Mouse (Mus musculus): Measurements from ENCODE around the gene Zcchc3.

DNA sequence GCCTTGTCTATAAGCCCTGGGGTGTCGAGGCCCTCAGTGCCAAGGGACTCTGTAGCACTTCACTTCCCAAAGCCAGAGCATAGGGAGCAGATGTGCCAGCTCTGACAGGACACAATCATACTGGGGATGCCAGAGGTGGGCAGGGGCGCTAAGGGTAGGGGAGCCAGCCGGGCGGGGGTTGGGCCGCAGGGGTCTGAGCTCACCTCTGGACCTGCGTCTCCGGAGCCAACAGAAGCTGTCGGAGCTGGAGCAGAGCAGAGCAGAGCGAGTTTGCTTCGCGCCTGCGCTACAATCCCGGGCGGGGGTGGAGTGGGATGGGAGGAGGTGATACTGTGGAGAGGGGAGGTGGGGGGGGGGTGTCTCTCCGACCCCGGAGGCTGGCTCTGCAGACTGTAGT lies 38.5 kb downstream of the Zcchc3 start, which contains the start of gene Nrsn2:
- no peak for TF ChIP-seq CTCF (IDR thresholded peaks at IDR 0.05; ENCODE audit: insufficient read depth, low read depth, low read length)
- TF ChIP-seq POLR2A (IDR thresholded peaks at IDR 0.05; ENCODE audit: insufficient read depth, low read depth, low read length) = no peak; the same call in 1 of the 2 replicates

Measured in olfactory bulb, adult 2 months (tissue).